Mouse (Mus musculus): ENCODE data around the gene Fh1.

DNA sequence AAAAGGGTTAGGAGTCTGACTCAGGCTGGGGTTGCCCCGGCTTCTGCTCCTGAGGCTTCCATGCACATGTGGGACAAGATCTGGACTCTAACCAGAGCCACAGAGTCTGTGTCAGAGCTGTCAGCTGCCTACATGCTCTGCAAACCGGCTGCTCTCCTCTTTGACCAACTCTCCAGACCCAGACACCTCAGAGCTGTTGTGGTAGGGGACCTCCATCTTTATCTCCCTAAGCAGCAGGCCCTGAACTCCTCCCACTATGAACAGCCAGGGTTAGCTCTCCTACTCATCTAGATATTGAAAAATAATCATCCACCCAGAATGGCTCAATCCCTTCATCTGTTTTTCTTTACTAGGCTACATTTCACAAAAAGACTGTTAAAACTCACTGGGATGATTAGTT, 40.2 kb downstream of the Fh1 start:
- TF ChIP-seq EP300 (IDR thresholded peaks at IDR 0.05; ENCODE audit: low read depth in 1 of 2, low read length in 2 of 2): no peak
- no peak for TF ChIP-seq ZKSCAN1 (IDR thresholded peaks at IDR 0.05; ENCODE audit: low read depth, low read length)
- no peak for TF ChIP-seq POLR2A (IDR thresholded peaks at IDR 0.05; ENCODE audit: control insufficient read depth in 1 of 2, insufficient read depth in 1 of 2, low read depth in 1 of 2, low read length in 2 of 2, poor library complexity in 1 of 2)
- no peak for TF ChIP-seq CTCF (IDR thresholded peaks at IDR 0.05 in 2 of 3, conservative IDR thresholded peaks at IDR 0.05 in 1 of 3; ENCODE audit: control insufficient read depth in 1 of 3, insufficient read depth in 1 of 3, low read depth in 2 of 3, low read length in 3 of 3, poor library complexity in 1 of 3, severe bottlenecking in 1 of 3)
- TF ChIP-seq MAX (IDR thresholded peaks at IDR 0.05; ENCODE audit: low read length): no peak
- TF ChIP-seq MAFK (IDR thresholded peaks at IDR 0.05; ENCODE audit: borderline replicate concordance, low read depth, low read length): no peak
- no peak for TF ChIP-seq HCFC1 (IDR thresholded peaks at IDR 0.05; ENCODE audit: low read depth, low read length)
- TF ChIP-seq GATA1 (IDR thresholded peaks at IDR 0.05; ENCODE audit: low read depth, low read length): no peak
- TF ChIP-seq CHD2 (IDR thresholded peaks at IDR 0.05; ENCODE audit: low read length): no peak
- TF ChIP-seq MAZ (IDR thresholded peaks at IDR 0.05; ENCODE audit: low read depth, low read length): no peak
- TF ChIP-seq MXI1 (IDR thresholded peaks at IDR 0.05; ENCODE audit: low read depth, low read length): no peak

Data from MEL (cell line).